Mouse (Mus musculus) heart, postnatal 0 days (tissue): ENCODE results near the gene Klhl32. TPM values are rescaled to one million over a fixed set of nuclear protein-coding genes. Genes with fewer than 3 reads are reported as not detected.

ENCODE experiments used
- ATAC-seq: fragments of 200-750 bp; cut with Nextera tagmentation; 2 replicates; pipeline ENCODE4 v1.8.0; 2017; ENCODE audit warnings: low read depth, moderate number of reproducible peaks, moderate library complexity; ENCODE audit not compliant: insufficient read depth
- DNase-seq: peaks from one replicate; pipeline ENCODE4 v3.0.0-alpha.2; 2016; ENCODE audit warnings: low spot score
- H3K27ac ChIP-seq: fragments of 300-500 bp; sonication (generic); 2 replicates; pipeline ENCODE4 v1.5.1; 2014; ENCODE audit warnings: low read depth, mild to moderate bottlenecking
- H3K27me3 ChIP-seq: fragments of 300-500 bp; sonication (generic); 2 replicates; pipeline ENCODE4 v1.6.1; 2014; ENCODE audit warnings: low read length, mixed read lengths; ENCODE audit not compliant: control insufficient read depth, insufficient read depth
- H3K36me3 ChIP-seq: fragments of 300-500 bp; sonication (generic); replicated peaks from 2 replicates; pipeline ENCODE4 v1.6.1; 2014; ENCODE audit warnings: low read length, mixed read lengths; ENCODE audit not compliant: control insufficient read depth, insufficient read depth
- H3K4me1 ChIP-seq: fragments of 300-500 bp; sonication (generic); 2 replicates; pipeline ENCODE4 v1.6.1; 2014; ENCODE audit warnings: antibody characterized with exemption; ENCODE audit not compliant: control insufficient read depth, insufficient read depth
- H3K4me2 ChIP-seq: fragments of 300-500 bp; sonication (generic); 2 replicates; pipeline ENCODE4 v1.6.1; 2014; ENCODE audit warnings: low read depth, mild to moderate bottlenecking, low read length, moderate library complexity
- H3K4me3 ChIP-seq: fragments of 300-500 bp; sonication (generic); 2 replicates; pipeline ENCODE4 v1.5.1; 2014; ENCODE audit warnings: low read depth, low read length
- H3K9ac ChIP-seq: fragments of 300-500 bp; sonication (generic); replicated peaks from 2 replicates; pipeline ENCODE4 v1.6.1; 2014; ENCODE audit warnings: low read depth, low read length, mixed read lengths
- H3K9me3 ChIP-seq: fragments of 300-500 bp; sonication (generic); replicated peaks from 2 replicates; pipeline ENCODE4 v1.6.1; 2016; ENCODE audit warnings: low read length; ENCODE audit not compliant: control insufficient read depth
- CTCF ChIP-seq: IDR thresholded peaks from 2 replicates; pipeline ENCODE4 v1.5.1; 2016; ENCODE audit warnings: antibody characterized with exemption, control low read depth, low read depth
- EP300 ChIP-seq: IDR thresholded peaks from 2 replicates; pipeline ENCODE4 v1.6.1; 2016; ENCODE audit warnings: antibody characterized with exemption, low read depth
- WGBS: fragments of 180-500 bp; shearing (Covaris S2); extraction: QIAGEN DNeasy Blood & Tissue Kit; methylation state at CpG from one replicate; pipeline ENCODE4 v1.1.7; 2014; 5-methylcytosine and 5-hydroxymethylcytosine counted together
- polyA plus RNA-seq: library from polyadenylated mRNA; unstranded; fragments of >200 nt; fragmentation: Nextera tagmentation; extraction: Ambion mirVana; gene quantifications from 2 replicates; pipeline ENCODE4 v1.2.1, GENCODE M21; 2015
- total RNA-seq: library from RNA; depleted of rRNA; stranded (reverse); fragments of >200 nt; gene quantifications from 2 replicates; pipeline ENCODE4 v1.2.3, GENCODE M21; 2014; ENCODE audit warnings: low replicate concordance

Klhl32 gene
- total and polyA plus RNA-seq, 2 experiments from 2014 or later, result 6.2 to 12.3 TPM

DNA sequence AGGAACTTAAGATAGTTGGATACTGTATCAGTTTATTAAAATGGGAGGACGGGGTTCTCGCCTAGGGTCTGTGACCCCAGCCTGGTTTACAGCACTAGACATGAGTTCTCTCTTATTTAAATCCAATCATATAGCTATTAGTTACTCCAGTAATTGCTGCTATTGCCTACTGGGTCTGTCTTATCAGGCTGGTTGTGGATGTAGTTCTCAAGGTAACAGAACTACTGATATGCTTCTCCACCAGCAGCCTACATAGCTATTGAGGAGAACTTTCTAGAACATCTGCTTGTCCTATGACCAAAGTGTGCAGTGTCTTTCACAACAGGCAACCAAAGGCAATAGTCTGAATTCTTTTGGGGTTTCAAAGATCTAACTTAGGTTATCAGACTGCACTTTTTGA, 241.4 kb downstream of the Klhl32 start:
- Histone ChIP-seq H3K4me1 (no peaks in the 10 kb centered on the region), H3K27ac (no peak overlapping the region), H3K9ac (no peak overlapping the region), H3K36me3 (no peaks in the 10 kb centered on the region), H3K27me3 (no peaks in the 10 kb centered on the region), H3K4me2 (no peak overlapping the region), H3K9me3 (no peaks in the 10 kb centered on the region), H3K4me3 (no peak overlapping the region)
- DNase-seq (no peak), ATAC-seq (no peak)
- TF ChIP-seq CTCF (no peak), EP300 (no peak)
- 93% methylated on average over 2 of the region's 2 CpGs for WGBS

DNA sequence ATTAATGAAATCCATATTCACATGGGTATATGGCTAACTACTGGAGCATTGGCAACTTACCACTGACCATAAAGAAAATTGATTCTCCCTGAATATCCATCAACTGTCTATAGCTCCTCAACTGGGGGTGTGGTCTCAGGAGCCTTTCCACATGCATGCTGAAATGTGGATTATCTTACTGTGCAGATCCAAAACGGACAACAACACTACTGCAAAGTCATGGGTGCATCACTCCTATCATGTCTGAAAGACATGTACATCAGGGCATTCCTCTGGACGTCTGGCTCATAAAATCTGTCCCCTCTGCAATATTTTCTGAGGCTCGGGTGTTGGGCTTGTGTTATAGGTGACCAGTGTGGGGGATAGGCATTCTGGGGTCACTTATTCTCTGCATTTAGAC, 241.8 kb downstream of the Klhl32 start:
- H3K4me3 ChIP-seq, result no peak overlapping the region
- H3K27ac ChIP-seq, result no peak overlapping the region
- WGBS, result 77% methylated on average over 3 of the region's 3 CpGs
- no peak for ATAC-seq
- no peaks in the 10 kb centered on the region for H3K4me1 ChIP-seq
- no peak for DNase-seq
- H3K9me3 ChIP-seq, result no peaks in the 10 kb centered on the region
- H3K4me2 ChIP-seq, result no peak overlapping the region
- H3K9ac ChIP-seq, result no peak overlapping the region
- H3K36me3 ChIP-seq, result no peaks in the 10 kb centered on the region
- H3K27me3 ChIP-seq, result no peaks in the 10 kb centered on the region
- TF ChIP-seq CTCF (no peak), EP300 (no peak)

DNA sequence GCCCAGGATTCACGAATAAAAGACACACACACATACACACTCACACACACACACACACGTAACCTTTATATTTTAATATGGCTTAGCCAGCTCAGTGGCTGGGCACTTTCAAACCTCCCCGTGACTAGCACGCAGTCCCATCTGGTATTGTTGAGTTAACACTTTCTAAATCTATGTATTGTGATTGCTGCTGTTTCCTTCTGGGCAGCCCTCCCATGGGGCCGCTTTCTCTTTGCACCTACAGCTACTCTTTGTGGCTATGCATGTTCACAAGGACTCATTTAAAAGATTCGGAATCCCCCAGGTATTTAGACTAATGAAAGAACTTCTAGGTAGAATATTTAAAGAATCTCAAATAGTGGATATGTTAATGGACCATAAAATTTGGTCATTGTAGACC, 249.2 kb downstream of the Klhl32 start:
- TF ChIP-seq EP300 (no peak), CTCF (no peak)
- Histone ChIP-seq H3K9ac (no peak overlapping the region), H3K27ac (no peak overlapping the region), H3K36me3 (peaks cover 31% of the 10 kb centered on the region), H3K4me2 (no peak overlapping the region), H3K9me3 (no peaks in the 10 kb centered on the region), H3K4me3 (no peak overlapping the region), H3K4me1 (no peaks in the 10 kb centered on the region), H3K27me3 (no peaks in the 10 kb centered on the region)
- 91% methylated on average over 6 of the region's 6 CpGs for WGBS
- no peak for DNase-seq
- no peak for ATAC-seq

DNA sequence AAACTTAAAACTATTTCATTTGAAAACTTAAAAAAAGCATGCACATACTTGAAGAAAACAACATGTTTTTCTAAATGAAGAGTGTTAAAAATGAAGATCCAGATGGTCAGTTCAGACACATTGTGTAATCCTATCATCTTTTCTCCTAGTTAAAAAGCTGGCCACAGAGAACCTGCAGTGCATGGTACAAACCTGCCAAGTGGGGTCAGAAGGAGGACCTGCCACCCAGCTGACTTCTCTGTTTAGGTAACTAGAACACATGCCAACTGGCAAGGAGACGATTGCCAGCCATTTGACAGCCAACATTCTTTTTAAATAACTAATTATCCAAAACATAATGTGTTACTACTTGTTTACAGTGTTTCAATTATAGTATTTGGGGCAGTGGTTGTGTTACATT, 252.3 kb downstream of the Klhl32 start:
- H3K9me3 ChIP-seq, result no peaks in the 10 kb centered on the region
- H3K4me1 ChIP-seq, result no peaks in the 10 kb centered on the region
- H3K27me3 ChIP-seq, result no peaks in the 10 kb centered on the region
- TF ChIP-seq EP300, result no peak
- no peak for TF ChIP-seq CTCF
- H3K4me3 ChIP-seq, result no peak overlapping the region
- peaks cover 31% of the 10 kb centered on the region for H3K36me3 ChIP-seq
- no peak overlapping the region for H3K27ac ChIP-seq
- no peak overlapping the region for H3K4me2 ChIP-seq
- 72% methylated on average over 1 of the region's 1 CpGs for WGBS
- no peak for ATAC-seq
- no peak overlapping the region for H3K9ac ChIP-seq
- DNase-seq, result no peak

DNA sequence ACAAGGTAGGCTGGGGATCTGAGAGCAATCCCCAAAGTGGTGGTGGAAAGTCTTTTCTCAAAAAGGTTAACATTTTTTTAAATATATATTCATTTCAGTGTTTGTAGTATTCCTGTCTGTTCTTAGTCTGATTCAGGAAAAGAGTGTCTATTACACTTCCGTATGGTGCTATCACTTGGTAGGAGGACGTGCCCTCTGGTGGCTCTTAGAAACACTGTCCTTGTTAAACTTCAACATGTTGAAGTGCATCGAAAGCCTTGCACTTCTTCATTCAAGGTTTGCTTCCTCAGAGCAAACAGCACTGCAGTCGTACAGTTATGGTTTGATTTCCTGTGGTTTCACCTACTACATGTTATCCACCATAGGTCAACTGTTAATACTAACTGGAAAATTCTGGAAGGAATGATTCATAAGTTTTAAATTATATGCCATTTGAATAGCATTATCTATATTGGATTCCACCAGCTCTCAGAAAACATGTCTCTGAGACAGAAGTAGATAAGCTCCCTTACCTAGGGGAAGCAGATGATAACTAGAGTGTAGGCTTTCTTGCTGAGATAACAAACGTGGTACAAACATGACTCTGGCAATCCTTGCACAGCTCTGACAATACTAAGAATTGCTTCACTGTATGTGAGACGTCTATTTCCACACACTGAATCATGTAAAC, 253.8 kb downstream of the Klhl32 start:
- no peak for ATAC-seq
- Histone ChIP-seq H3K9me3 (no peaks in the 10 kb centered on the region), H3K4me2 (no peak overlapping the region), H3K27ac (no peak overlapping the region), H3K36me3 (peaks cover 22% of the 10 kb centered on the region), H3K9ac (no peak overlapping the region), H3K4me3 (no peak overlapping the region), H3K4me1 (no peaks in the 10 kb centered on the region), H3K27me3 (no peaks in the 10 kb centered on the region)
- DNase-seq, result no peak
- TF ChIP-seq EP300 (no peak), CTCF (peak; percentile 30; the same call in 1 of the 2 replicates)
- WGBS, result 34% methylated on average over 6 of the region's 6 CpGs

DNA sequence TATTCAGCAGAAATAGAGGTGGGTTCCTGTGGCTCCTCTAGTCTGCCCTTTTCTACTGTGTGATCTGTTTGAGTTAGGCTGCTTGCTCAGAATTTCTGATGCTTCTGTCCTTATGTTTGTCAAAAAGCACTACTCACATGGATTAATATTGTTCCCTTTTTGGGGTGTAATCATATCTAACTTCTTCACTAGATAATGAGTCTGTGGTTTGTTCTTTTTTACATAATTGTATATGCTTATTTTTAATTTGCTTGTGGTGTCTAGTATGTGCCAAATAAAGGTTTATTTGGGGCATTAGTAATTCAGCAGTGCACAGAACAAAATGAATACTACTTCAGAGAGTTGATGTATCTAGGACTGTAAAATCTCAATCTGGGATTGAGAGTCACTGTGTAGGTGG, 256.1 kb downstream of the Klhl32 start:
- H3K4me3 ChIP-seq, result no peak overlapping the region

More for the DNA sequence above, 256.1 kb downstream of the Klhl32 start:
- no peak overlapping the region for H3K4me2 ChIP-seq
- H3K36me3 ChIP-seq, result peaks cover 10% of the 10 kb centered on the region
- TF ChIP-seq EP300 (no peak), CTCF (no peak)
- DNase-seq (no peak), ATAC-seq (no peak)
- no peak overlapping the region for H3K9ac ChIP-seq
- no peaks in the 10 kb centered on the region for H3K27me3 ChIP-seq
- H3K4me1 ChIP-seq, result no peaks in the 10 kb centered on the region
- H3K9me3 ChIP-seq, result no peaks in the 10 kb centered on the region
- H3K27ac ChIP-seq, result no peak overlapping the region
